Mouse (Mus musculus): ENCODE data around the gene Arhgap32.
"Not testable (repeated sequence)": the region's sequence is repeated elsewhere in the genome, so short reads cannot be mapped to it uniquely, and the experiment has no call there.

The Arhgap32 gene

DNA sequence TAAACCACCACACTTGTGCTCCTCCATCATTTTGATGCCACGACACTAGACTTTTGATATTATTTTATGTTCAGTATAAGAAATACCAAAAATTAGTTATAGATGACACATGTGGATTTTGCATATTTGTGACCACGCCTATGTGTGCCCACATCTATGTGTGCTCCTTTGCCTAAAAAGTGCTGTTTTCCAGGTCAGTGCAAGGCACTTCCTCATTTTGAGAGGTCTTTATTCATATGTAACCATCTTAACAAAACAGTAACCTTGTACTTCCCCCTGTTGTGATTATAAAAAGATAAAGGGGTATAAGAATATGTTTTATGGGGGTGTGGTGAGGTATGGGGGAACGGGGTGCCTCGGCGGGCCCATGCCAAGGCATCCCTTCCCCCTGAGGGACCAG, 22.7 kb downstream of the Arhgap32 start:
- no peak for DNase-seq

DNA sequence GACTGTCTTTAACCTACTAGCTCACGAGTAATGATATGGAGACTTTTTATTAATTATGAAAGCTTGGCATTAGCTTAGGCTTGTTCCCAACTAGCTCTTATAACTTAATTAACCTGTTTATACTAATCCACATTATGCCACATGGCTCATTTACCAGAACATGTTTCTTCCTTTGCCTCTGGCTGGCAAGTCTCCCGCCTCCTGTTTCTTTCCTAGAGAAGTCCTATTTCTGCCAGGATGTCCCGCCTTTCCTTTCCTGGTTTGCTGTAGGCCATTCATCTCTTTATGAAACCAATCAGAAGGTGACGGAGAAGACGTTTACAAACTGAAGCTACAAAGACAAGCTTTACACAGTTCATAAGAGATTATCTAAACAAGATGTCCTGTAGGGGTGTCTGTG, 23.7 kb downstream of the Arhgap32 start:
- DNase-seq = no peak

DNA sequence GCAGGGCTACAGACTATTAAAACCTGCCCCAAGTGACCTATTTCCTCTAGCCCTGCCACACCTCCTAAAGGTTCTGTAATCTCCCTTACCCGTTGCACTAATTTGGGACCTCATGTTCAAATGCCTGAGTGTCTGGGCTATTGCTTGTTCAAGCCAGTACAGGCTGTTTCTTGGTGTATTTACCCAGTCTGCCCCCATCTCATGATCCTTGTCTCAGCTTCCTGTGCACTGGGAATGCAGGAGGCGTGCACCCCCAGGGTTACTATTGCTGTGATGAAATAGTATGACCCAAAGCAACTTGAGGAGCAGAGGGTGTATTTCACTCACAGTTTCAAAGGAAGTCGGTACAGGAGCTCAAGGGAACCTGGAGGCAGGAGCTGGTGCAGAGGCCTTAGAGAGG, 26.9 kb downstream of the Arhgap32 start:
- DNase-seq = no peak

DNA sequence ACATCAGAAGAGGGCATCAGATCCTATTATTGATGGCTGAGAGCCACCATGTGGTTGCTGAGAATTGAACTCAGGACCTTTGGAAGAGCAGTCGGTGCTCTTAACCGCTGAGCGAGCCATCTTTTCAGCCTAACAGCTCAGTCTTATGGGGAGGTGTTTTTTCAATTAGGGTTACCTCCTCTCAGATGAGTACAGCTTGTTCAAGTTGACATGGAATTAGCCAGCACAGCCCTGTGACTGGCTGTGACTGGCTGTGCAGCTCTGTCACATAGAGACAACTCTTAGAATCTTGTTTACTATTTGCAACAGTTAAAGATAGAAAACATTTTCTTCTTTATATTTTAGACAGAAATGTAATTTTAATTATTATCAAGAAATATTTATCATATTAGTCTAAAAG, 27.5 kb downstream of the Arhgap32 start:
- DNase-seq = no peak

DNA sequence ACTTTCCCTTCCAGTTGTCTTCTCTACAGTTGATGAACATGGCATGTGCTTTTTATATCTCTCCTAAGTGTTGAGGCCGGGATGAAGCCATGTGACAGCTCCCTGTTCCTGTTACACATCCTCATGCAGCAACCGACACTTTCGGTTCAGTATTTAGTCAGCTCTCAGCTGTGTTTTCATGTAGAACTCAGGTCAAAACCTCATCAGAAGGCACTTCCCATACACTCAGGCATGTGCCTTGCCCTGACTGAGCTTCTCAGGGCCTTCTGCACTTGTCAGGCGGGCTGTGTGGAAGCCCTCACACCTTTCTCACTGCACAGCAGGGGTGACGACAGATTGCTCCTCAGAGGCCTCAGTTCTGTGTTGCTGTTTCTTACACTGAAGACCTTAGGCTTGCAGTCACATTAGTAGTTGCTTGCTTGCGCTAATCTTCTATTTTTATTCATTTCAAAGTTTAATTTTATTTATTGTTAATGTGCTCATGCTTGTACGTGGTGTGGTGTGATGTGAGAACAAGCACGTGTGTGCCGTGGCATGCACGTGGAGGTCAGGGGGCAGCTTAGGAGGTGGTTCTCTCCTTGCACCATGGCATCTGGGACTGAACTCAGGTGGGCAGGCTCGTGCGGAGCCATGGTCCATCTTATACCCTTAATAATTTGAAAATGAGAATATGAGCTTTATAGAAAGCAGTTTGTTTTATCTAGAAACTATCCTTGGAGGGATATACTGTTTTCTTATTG, 30.5 kb downstream of the Arhgap32 start:
- no peak for DNase-seq

DNA sequence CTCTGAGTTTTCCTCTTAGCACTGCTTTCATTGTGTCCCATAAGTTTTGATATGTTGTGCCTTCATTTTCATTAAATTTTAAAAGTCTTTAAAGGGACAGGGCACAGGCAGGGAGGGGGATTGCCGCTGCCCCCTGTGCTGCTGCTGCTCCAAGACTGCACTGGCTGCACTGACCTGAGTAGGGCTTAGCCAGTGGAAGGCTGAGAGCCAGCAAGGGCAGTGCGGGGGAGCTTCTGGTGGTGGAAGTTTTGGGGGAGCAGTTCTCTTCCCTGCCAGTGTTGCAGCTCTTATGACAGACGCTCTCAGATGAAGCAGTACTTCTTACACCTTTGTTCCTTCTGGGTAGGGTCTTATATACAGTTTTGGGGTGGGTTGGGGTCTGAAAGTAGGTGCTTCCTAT, 33.3 kb downstream of the Arhgap32 start:
- DNase-seq = no peak

DNA sequence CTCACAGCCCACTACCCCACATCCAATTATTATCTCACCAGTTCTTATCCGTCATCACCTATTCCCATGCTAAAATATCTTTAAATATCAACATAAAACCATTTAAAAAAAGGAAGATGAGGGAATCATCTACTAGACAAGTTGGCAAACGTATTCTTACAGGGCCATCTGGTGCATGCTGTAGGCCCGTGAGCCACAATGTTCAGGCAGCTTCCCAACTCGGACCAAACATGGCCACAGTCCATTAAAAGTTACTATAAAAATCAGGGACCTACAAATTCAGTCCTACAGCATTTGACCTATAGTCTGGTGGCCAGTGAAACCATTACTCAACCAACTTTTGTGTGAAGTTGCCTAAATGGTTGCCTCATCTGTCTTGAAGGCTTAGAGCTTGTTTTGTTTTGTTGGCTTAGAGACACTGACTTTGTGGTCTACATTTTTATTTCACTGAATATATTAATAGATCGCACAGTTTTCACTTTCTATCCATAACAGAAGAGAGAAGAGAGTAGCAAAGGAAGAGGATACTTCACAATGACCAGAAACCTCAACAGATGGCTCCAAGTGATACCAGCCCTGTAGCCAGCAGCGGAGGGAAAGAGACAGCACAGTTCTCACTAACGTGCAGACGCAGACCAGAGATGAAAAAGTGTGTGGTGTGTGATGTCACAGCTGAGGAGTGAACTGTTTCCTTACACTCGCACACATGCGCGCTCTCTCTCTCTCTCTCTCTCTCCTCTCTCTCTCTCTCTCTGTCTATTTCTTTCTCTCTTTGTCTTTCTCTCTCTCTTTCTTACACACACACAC, 34.1 kb downstream of the Arhgap32 start:
- peak; percentile 8 for DNase-seq

DNA sequence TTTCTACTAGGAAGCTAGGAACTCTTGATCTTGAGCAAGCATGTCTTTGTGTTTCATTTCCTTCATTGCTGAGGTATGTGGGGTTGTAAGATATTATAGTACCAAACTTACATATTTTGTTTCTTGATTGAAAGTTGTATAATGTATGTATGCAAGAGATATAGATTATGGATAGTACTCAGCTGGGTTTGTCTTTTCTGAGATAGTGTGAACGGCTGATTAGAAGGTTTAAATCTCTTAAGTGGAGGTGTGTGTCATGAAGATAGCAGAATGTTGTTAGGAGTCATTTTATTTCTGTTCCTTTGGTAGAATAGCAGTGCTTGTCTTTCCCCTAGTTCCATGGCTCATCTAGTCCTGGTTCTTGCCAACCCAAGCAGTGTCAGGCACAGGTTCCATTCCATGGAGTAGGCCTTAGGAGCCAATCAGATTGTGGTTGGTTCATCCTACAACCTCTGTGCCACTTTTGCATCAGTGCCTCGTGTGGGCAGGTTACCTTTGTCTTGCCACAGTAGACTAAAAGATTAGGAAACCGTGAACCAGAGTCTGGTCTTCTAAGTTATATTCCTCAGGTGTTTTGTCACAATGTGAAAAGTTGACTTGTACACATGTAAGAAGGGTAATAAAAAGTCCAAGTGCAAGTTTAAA, 38.9 kb downstream of the Arhgap32 start:
- no peak for DNase-seq

DNA sequence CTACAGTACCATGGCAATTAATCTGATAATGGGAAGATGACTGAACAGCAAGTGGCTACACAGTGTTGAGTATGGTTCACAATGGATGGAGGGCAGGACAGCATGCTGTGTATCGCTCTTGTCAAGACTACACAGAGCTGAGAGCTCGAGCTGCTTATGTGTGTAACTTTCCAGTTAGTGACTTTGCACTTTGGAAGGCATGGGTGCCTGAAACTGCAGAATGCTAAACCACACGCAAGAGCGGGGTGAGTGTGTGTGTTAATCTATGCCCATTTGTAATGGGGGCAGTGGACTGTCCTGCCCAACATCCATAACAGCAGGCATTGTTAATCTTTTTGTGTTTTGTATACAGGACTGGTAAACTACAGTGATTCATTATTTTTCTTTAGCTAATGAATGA, 40.8 kb downstream of the Arhgap32 start:
- no peak for DNase-seq

DNA sequence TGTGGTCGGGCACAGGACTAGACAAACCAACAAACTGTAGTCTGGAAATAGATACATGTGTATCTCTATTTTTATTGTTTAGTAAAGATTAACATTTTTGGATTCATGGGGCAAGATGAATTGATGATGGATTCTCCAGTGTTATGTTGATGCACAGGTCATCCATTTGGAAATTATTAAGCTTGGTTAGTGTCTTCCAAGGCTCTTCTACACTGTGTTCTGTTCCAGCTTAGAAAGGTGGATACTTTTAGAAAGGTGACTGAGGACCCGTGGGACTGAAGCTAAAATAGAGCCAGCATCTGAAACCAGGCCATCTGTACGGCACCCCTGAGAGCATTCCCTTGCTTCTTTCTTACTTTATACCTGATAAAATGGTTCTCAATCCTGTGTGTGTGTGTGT, 41.3 kb downstream of the Arhgap32 start:
- DNase-seq = no peak

DNA sequence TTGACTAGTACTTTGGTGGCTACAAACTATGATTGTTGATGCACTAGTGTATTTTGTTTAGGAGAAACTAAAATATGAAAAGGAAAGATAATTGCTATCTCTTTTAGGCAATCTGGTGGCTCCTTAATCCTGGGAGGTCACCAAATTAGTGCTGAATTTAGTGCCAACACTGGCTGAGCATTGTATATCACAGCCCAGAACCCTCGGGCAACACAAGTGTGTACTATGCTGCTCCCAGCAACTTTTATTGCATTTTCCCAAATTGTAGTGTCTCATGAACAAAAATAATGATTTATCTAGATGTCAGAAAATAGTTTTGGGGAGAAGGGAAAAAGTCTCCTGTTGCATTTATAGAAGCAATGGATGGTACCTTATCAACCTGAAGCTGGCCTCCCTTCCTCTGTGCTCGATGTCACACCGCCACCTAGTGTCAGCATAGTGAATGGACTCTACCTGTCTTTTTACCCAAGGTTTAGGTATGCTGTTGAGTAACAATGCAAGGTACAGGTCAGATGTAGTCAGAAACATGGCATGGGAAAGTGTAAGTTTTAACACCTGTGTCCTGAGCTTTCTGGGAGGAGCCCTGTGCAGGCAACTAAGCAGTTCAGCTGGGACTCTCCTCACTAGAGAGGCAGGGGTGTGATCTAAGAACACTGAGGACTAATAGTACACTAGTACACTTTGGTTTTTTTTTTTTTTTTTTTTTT, 43.1 kb downstream of the Arhgap32 start:
- DNase-seq = peak; percentile 62

DNA sequence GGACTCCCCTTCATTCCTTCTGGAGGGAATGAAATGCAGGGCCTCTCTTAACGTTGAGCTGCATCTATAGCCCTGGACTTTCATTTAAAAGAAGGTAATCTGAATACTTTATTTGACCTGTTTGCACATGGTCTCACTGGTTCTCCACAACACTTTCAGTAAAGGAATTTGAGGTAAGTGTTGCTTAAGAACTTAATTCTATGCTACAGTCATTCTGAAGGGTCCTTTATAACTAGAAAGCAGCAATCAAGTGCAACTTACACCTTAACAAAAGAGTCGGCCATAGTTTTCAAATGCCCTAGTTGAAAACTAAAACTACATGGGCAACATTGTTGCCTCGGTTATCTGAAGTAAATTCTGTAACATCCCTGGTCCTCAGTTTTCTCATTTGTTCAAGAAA, 43.8 kb downstream of the Arhgap32 start:
- DNase-seq = no peak

DNA sequence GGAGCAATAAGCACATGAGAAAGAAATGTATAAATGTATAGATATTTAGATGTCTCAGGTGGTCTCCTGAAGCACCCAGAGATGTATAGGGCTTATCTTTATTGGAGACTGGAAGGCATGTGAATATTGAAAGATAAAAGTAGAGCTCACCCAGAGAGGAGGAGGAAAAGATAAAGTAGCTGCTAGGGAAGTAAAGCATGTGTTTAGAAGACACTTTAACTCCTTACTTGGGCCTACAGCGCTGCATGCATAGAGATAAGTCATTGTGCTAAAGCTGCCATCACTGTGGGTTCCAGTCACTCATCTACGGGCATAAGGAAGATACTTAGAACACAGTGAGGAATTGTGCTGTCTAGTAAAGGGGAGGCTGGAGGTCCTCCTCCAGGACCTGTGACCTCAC, 46.9 kb downstream of the Arhgap32 start:
- no peak for DNase-seq

DNA sequence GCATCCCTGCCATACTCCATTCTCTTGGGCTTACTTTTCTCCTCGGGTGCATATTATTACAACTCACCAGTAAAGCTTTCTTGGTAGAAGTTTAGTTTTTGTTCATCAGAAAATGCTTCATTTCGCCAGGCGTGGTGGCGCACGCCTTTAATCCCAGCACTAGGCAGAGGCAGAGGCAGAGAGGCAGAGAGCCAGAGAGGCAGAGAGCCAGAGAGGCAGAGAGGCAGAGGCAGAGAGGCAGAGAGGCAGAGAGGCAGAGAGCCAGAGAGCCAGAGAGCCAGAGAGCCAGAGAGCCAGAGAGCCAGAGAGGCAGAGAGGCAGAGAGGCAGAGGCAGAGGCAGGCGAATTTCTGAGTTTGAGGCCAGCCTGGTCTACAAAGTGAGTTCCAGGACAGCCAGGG, 47.9 kb downstream of the Arhgap32 start:
- not testable (repeated sequence) for DNase-seq

DNA sequence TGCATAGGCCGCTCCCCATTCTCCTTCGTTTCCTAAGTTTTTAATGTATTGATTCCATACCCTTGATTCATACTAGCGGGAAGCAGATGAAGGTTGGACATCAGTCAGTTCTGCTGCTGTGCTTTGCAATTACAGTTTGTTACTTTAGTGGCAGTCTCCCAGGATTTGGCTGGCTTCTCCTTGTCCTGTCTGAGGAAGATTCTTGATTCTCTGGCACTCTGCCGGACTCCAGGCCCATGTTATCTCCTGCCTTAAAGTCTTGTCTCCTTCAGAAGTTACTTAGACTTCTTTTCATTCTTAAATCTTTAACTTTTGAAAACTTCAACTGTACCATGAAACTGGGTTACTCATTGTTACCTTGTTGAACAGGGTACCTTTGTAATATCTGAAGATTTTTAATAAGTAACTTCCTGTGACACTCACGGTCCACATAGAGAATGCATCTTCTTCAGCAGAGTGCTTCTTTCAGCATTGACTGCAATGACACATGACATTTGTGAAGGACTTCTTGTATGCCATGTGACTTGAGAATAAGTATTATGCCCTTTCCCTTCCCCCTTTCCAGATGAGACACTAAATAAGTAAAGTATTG, 52.7 kb downstream of the Arhgap32 start:
- DNase-seq = no peak

DNA sequence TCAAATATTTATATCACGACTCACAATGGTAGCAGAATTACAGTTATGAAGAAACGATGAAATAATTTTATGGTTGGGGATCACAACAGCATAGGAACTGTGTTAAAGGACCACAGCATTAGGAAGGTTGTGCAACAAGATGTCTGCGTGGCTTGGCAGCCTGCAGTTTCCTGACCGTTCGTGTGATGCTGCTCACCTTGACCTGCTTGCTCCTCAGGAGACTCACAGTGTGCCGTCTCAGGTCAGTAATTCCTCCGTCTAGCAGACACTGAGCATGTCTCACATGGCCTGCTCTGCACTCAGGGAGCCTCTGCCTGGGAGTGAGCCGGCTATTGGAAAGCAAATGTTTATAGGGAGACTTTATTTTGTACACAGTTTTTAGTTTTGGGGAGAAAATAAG, 54.8 kb downstream of the Arhgap32 start:
- DNase-seq = no peak

DNA sequence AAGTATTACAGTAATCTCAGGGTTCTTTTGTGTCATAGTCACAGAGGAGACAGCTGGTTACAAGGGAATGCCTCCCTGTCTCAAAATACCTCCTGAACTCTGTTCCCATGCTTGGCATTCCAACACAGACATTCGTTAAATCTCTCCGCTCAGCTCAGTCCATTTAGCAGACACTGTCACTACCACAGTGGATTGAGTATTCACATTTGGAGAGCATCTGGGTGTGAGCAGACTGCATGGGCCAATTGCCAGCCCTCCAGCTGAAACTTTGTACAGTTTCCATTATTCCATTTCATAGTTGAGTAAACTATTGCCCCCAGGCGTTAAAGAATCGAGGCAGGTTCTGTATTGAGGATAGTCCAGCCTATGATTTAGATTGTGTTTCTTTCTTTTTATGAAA, 60.7 kb downstream of the Arhgap32 start:
- DNase-seq = no peak

DNA sequence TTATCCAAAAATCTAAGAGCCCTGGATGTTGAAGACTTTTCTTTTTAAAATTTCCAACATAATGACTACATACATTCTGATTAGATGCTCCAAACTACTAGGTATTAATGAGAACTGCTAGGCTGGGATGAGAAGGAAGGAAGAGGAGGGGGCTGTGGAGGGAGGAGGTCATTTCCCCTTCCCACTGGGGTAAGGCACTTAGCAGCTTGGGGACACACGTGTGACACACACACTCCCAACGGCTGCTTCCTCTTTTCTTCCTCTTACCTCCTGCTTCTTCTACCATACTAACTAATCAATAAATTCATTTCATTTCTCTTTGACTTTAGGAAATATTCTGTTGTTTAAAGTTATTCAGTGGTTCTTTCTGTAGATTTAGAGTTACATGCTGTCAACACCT, 65.2 kb downstream of the Arhgap32 start:
- no peak for DNase-seq

DNA sequence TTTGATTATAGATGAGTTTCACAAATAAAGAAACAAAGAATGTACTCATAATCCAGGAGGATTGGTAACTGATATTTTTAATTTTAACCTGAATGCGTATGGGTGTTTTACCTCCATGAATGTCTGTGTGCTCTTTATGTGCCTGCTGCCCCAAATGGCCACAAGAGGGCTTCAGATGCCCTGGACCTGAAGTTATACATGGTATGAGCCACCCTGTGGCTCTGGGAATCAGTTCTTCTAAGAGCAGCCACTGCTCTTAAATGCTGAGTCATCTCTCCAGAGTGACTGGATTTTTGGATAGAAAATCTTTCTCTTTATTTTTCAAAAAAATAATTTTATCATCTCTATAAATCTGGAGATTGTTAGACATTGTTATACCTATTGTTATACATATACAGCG, 70.6 kb downstream of the Arhgap32 start:
- no peak for DNase-seq

DNA sequence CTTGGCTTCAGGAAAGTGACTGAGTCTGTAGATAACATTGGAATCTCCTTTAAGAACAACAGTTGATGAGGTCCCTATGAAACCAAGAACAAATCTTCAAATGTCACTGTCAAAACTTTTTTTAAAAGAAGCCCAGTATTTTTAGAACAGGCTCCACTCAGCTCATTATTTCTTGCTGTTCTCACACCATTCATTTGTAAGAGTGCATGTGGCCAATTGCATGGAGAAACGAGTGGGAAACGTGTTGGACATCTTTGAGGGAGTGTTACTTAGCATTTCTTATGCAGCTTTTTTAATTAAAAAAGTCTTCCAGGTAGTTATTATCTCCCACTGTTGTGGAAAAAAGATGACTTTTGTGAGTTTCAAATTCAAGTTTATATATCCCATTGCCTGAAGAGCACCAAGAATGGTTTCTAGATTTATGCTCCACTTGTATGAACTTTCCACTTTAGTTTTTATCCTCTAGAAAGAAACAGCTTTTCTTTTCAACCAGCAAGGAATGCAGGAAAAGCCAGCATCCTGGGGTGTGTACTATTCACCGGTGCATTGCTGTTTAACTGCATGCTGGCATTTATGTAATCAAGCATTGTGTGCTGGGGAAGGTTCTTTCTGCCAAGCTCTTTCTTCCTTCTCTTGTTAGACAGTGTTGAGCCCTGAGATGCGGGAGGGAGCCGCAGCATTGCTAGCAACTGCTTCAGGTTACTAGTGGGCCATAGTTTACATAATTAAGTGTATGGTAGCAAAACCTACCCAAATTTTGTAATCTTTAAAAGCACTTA, 76.5 kb downstream of the Arhgap32 start:
- no peak for DNase-seq

DNA sequence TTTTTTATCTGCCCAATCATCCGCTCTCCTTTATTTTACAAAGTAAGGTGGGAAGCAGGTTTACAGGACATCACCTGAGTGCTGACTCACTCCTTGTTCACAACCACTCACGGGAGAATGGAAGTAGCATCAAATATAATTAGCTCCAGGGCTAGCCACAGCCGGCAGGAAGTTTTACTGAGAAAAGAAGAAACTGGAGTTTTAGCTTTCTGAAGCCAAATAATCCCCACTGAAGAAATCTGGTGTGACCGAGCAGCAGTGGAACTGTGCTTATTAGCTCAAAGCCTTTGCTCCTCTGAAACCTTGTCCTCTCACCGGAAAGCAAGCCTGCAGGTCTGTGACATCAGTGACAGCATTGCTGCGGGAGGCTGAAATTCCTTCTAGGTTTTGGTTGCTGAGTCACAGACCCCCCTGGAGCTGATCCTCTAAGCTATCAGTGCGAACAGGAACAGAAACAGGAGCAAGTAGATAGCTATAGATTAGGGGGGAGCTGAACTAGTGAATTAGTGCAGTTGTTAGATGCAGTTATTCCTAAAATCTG, 88.6 kb downstream of the Arhgap32 start:
- DNase-seq = no peak

DNA sequence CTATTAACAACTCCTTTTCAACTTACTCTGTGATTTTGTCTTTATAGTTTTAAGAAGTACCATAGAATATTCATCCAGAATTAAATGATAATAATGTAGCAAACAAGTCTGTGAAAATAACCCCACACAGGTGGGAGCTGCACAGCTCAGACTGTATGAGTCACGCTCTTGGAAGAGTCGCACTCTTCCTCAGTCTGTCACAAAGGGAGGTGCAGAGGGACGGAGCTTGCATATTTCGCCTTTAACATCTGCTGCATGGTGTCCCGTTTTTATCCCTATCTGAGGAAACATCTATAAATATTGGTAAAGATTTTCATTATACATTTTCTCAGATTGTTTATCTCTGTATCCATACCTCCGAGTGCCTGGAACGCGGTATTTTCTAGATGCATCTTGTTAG, 91.2 kb downstream of the Arhgap32 start:
- no peak for DNase-seq
